Mouse (Mus musculus) neural tube, embryonic 12.5 days (tissue): ENCODE data around the gene Cbx4. TPM values are rescaled to one million over a fixed set of nuclear protein-coding genes. Genes with fewer than 3 reads are reported as not detected.

Experiments used
- ATAC-seq: fragments of 200-750 bp; cut with Nextera tagmentation; 2 replicates; pipeline ENCODE4 v1.8.0; 2017; ENCODE audit warnings: low read depth, mild to moderate bottlenecking, moderate TSS enrichment, moderate library complexity; ENCODE audit not compliant: low FRiP score
- H3K27ac ChIP-seq: fragments of 300-500 bp; sonication (generic); 2 replicates; pipeline ENCODE4 v1.5.1; 2016
- H3K27me3 ChIP-seq: fragments of 300-500 bp; sonication (generic); replicated peaks from 2 replicates; pipeline ENCODE4 v1.6.1; 2016; ENCODE audit warnings: mild to moderate bottlenecking
- H3K36me3 ChIP-seq: fragments of 300-500 bp; sonication (generic); 2 replicates; pipeline ENCODE4 v1.6.1; 2016; ENCODE audit warnings: mild to moderate bottlenecking
- H3K4me1 ChIP-seq: fragments of 300-500 bp; sonication (generic); 2 replicates; pipeline ENCODE4 v1.6.1; 2016
- H3K4me2 ChIP-seq: fragments of 300-500 bp; sonication (generic); replicated peaks from 2 replicates; pipeline ENCODE4 v1.6.1; 2016; ENCODE audit warnings: mild to moderate bottlenecking
- H3K4me3 ChIP-seq: fragments of 300-500 bp; sonication (generic); 2 replicates; pipeline ENCODE4 v1.5.1; 2016
- H3K9ac ChIP-seq: fragments of 300-500 bp; sonication (generic); 2 replicates; pipeline ENCODE4 v1.6.1; 2016; ENCODE audit warnings: mild to moderate bottlenecking
- H3K9me3 ChIP-seq: fragments of 300-500 bp; sonication (generic); 2 replicates; pipeline ENCODE4 v1.6.1; 2016; ENCODE audit warnings: mild to moderate bottlenecking
- WGBS: fragments of 180-500 bp; shearing (Covaris S2); methylation state at CpG from one replicate; pipeline ENCODE4 v1.1.7; 2016; 5-methylcytosine and 5-hydroxymethylcytosine counted together
- polyA plus RNA-seq: library from polyadenylated mRNA; unstranded; fragments of >200 nt; fragmentation: Nextera tagmentation; extraction: Ambion mirVana; gene quantifications from 2 replicates; pipeline ENCODE4 v1.2.1, GENCODE M21; 2016

The Cbx4 gene
- polyA plus RNA-seq, 1 experiment from 2014 or later: 12.5 TPM

GRCm38 (mm10) chr11:119058041-119058995, 27.7 kb downstream of the Cbx4 start:
- Histone ChIP-seq H3K27ac (no peak overlapping the region), H3K27me3 (peaks cover 83% of the 10 kb centered on the region), H3K4me1 (peaks cover 47% of the 10 kb centered on the region), H3K4me3 (peak overlapping the region; percentile 5), H3K36me3 (no peaks in the 10 kb centered on the region), H3K9ac (0 out of 2 replicates have a peak overlapping the region, but pooled peaks have one; percentile 3), H3K9me3 (no peaks in the 10 kb centered on the region), H3K4me2 (peak overlapping the region; percentile 84)
- ATAC-seq: no peak
- 2% methylated on average over 58 of the region's 58 CpGs for WGBS

DNA sequence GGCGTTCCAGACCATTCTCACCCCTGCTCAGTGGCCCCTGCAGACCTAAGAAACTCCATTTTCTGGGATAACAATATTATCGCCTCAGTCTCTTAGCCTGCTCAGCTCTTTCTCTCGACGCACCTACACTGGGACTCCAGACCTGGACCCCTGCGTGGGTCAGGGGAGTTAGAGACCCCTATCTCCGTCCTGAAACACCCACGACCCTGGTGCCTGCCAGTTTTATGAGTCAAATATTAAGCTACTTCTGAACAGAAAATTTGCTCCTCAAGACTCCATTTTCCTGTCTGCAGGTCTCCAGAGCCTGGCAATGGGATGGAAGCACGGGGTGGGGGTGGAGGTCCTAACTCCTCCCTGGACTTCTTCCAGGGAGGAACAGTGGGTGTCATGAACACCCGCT, 28.7 kb downstream of the Cbx4 start:
- WGBS: 1% methylated on average over 9 of the region's 9 CpGs
- no peak for ATAC-seq
- Histone ChIP-seq H3K4me3 (peak overlapping the region; percentile 57), H3K36me3 (no peaks in the 10 kb centered on the region), H3K4me2 (peak overlapping the region; percentile 84), H3K4me1 (peaks cover 56% of the 10 kb centered on the region), H3K27ac (no peak overlapping the region), H3K9ac (peak overlapping the region; percentile 94), H3K9me3 (no peaks in the 10 kb centered on the region), H3K27me3 (peaks cover 79% of the 10 kb centered on the region)

DNA sequence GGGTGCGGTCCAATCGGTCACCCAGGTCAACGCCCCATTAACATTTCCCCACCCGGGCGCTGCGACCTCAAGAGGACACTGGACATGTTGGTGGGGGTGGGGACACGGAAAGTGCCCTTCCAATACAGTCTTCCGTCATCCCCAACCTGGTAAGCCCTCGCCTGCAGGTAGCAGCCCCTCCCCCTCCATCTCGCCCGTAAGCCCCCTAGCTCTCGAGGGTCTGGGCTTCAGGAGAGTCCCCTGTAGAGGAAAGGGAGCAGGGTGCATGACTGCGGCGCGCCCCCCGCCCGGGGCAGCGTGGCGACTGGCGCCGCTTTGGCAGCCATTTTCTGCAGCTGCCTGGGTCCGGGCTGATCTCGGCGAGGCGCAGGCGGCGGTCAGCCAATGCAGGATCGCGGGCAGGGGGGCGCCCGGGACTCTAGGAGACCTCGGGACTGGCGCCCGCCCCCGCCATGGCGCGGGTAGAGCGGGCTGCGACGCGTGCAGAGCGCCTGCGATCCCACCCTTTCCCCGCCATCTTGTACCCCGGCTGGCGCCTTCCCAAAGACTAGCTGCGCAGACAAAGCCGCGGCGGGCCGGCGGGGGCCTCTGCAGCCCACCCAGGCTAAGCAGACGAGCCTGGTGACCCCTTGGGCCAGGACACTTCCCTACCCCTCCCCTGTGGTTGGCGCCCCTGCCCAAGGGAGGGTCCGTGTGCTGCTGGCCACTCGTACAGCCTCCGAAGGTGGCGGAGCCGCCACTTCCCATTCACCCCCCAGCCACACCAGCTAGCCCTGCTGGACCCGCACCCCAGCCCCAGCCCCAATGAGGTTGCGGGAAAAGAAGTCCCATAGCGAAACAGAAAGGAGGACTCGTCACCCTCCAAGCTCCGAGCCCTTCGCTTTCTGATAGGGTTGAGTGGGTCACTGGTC, 29.5 kb downstream of the Cbx4 start:
- peak overlapping the region; percentile 94 for H3K9ac ChIP-seq
- H3K4me3 ChIP-seq: peak overlapping the region; percentile 57
- no peaks in the 10 kb centered on the region for H3K36me3 ChIP-seq
- H3K4me1 ChIP-seq: peaks cover 60% of the 10 kb centered on the region
- H3K27ac ChIP-seq: 0 out of 2 replicates have a peak overlapping the region, but pooled peaks have one; percentile 46
- WGBS: 1% methylated on average over 65 of the region's 65 CpGs
- ATAC-seq: no peak
- no peaks in the 10 kb centered on the region for H3K9me3 ChIP-seq
- H3K4me2 ChIP-seq: peak overlapping the region; percentile 84
- H3K27me3 ChIP-seq: peaks cover 79% of the 10 kb centered on the region

DNA sequence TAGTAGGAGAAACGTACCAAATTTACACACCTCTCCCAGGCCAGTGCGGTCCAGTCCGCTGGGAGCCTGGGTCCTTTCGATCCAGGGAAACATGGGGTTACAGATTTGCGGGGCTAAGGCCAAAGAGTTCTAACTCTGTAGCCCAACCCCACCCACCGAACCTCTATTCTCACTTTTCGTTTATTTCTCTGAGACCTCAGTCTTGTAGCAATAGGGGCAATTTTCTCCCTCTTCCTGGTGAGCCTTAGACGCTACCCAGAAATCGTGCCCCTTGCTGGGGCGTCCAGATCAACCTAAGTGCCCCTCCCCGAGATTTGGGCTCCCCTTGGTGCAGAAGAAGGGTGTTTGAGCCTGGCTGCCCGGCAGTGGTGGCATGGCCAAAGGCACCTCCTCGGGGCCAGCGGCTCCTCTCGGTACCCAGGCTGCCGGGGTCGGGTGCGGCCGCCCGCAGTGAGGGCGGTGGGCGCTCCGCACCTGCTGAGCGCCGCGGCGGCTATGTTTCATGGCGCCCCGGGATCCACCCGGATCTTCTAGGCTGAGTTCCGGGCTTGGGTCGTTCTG, 30.4 kb downstream of the Cbx4 start:
- Histone ChIP-seq H3K4me2 (peak overlapping the region; percentile 84), H3K4me1 (peaks cover 60% of the 10 kb centered on the region), H3K9me3 (no peaks in the 10 kb centered on the region), H3K27me3 (peaks cover 79% of the 10 kb centered on the region), H3K27ac (no peak overlapping the region), H3K36me3 (no peaks in the 10 kb centered on the region), H3K4me3 (peak overlapping the region; percentile 57), H3K9ac (peak overlapping the region; percentile 94; the same call in 1 of the 2 replicates)
- WGBS: 1% methylated on average over 32 of the region's 32 CpGs
- no peak for ATAC-seq

DNA sequence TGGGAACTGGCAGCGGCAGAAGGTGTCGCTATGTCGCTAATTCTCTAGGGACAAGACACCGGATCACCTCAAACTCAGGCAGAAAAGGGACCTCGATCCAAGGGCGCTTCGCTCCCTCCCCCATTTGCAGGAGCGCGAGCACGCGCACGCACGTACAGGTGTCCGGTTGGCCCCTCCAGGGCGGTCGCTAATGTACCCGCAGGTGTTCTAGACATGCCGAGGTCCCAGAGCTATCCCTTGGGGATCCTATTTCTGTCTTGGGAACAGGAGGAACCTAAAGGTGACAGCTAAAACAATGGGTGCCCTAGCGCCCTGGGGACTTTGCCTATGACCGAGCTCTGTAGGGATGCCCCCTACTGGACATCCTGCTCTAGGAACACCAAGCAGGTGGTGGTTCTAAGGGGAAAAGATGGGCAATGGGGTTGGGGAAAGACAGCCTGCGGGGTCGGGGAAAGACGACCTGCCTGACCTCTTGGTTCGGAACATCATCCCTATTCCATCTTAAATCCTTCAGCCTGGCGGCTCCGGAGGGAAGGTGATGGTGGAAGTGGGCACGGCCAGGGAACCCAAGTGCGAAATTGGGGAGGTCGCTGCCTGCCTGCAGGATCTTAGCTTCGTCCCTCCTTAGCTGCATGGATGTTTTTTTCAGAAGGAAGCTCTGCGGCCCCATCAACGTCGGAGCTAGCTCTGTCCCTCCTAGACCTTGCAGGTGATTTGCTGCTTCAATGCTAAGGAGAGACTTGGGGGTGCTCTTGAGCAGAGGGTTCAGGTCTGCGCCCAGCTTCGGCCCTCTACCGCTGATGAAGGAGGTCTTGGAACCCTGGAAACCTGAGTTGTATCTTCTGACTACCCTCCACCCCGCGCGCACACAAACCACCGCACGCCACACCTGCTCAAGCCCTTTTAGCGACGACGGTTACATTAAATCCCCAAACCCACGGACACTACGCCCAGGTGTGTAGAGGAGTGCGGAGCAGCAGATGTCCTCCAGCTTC, 31.4 kb downstream of the Cbx4 start:
- H3K27me3 ChIP-seq: peaks cover 79% of the 10 kb centered on the region
- H3K4me2 ChIP-seq: peak overlapping the region; percentile 84
- ATAC-seq: no peak
- H3K4me1 ChIP-seq: peaks cover 60% of the 10 kb centered on the region
- no peaks in the 10 kb centered on the region for H3K9me3 ChIP-seq
- no peak overlapping the region for H3K27ac ChIP-seq
- peak overlapping the region; percentile 30; the same call in 1 of the 2 replicates for H3K4me3 ChIP-seq
- H3K36me3 ChIP-seq: no peaks in the 10 kb centered on the region
- H3K9ac ChIP-seq: peak overlapping the region; percentile 69; the same call in 1 of the 2 replicates
- WGBS: 1% methylated on average over 47 of the region's 47 CpGs

GRCm38 (mm10) chr11:119053738-119054350, 32.2 kb downstream of the Cbx4 start:
- peak; percentile 23; the same call in 1 of the 2 replicates for ATAC-seq
- Histone ChIP-seq H3K4me1 (peaks cover 59% of the 10 kb centered on the region), H3K4me2 (peak overlapping the region; percentile 84), H3K9ac (peak overlapping the region; percentile 69), H3K36me3 (no peaks in the 10 kb centered on the region), H3K27me3 (peaks cover 79% of the 10 kb centered on the region), H3K9me3 (no peaks in the 10 kb centered on the region), H3K4me3 (peak overlapping the region; percentile 30), H3K27ac (peak overlapping the region; percentile 81)
- under 1% methylated on average over 34 of the region's 35 CpGs for WGBS

GRCm38 (mm10) chr11:119053257-119053670, 32.8 kb downstream of the Cbx4 start:
- under 1% methylated on average over 41 of the region's 42 CpGs for WGBS
- Histone ChIP-seq H3K9ac (peak overlapping the region; percentile 69), H3K27ac (peak overlapping the region; percentile 82), H3K27me3 (peaks cover 78% of the 10 kb centered on the region), H3K4me2 (peak overlapping the region; percentile 84), H3K36me3 (no peaks in the 10 kb centered on the region), H3K4me1 (peaks cover 58% of the 10 kb centered on the region), H3K9me3 (no peaks in the 10 kb centered on the region), H3K4me3 (peak overlapping the region; percentile 30)
- ATAC-seq: peak; percentile 93

GRCm38 (mm10) chr11:119052661-119053256, 33.3 kb downstream of the Cbx4 start:
- no peak for ATAC-seq
- Histone ChIP-seq H3K4me1 (peaks cover 58% of the 10 kb centered on the region), H3K27me3 (peaks cover 78% of the 10 kb centered on the region), H3K4me3 (peak overlapping the region; percentile 27), H3K9ac (peak overlapping the region; percentile 69), H3K27ac (peak overlapping the region; percentile 82), H3K36me3 (no peaks in the 10 kb centered on the region), H3K4me2 (peak overlapping the region; percentile 84), H3K9me3 (no peaks in the 10 kb centered on the region)
- WGBS: 2% methylated on average over 13 of the region's 13 CpGs

- Histone ChIP-seq H3K9ac (0 out of 2 replicates have a peak overlapping the region, but pooled peaks have one; percentile 8), H3K27ac (no peak overlapping the region)
- ATAC-seq: no peak
These were observed 33.9 kb downstream of the Cbx4 start for GRCm38 (mm10) chr11:119051927-119052660.

GRCm38 (mm10) chr11:119051426-119051825, 34.6 kb downstream of the Cbx4 start:
- Histone ChIP-seq H3K9ac (no peak overlapping the region), H3K4me2 (no peak overlapping the region), H3K36me3 (no peaks in the 10 kb centered on the region), H3K27me3 (peaks cover 85% of the 10 kb centered on the region), H3K4me1 (peaks cover 62% of the 10 kb centered on the region), H3K9me3 (no peaks in the 10 kb centered on the region), H3K4me3 (no peak overlapping the region), H3K27ac (no peak overlapping the region)
- ATAC-seq: no peak

More at GRCm38 (mm10) chr11:119051927-119052660, 33.9 kb downstream of the Cbx4 start:
- no peak overlapping the region for H3K4me3 ChIP-seq
- no peaks in the 10 kb centered on the region for H3K9me3 ChIP-seq
- H3K36me3 ChIP-seq: no peaks in the 10 kb centered on the region
- peaks cover 57% of the 10 kb centered on the region for H3K4me1 ChIP-seq
- H3K4me2 ChIP-seq: peak overlapping the region; percentile 84; the same call in 1 of the 2 replicates
- 3% methylated on average over 15 of the region's 15 CpGs for WGBS
- H3K27me3 ChIP-seq: peaks cover 78% of the 10 kb centered on the region
